Mouse (Mus musculus) small intestine, adult 2 months (tissue): Measurements from ENCODE around the gene Ubxn1. TPM values are rescaled to one million over a fixed set of nuclear protein-coding genes. Genes with fewer than 3 reads are reported as not detected.

Experiments used
- H3K27ac ChIP-seq: fragments of 200-500 bp; 2 replicates; pipeline ENCODE4 v1.5.1; 2012; ENCODE audit warnings: low read depth, low read length, control low read depth, inconsistent platforms; ENCODE audit not compliant: insufficient read depth
- H3K27me3 ChIP-seq: fragments of 200-500 bp; 2 replicates; pipeline ENCODE4 v1.6.1; 2012; ENCODE audit warnings: mild to moderate bottlenecking, moderate library complexity, low read length, inconsistent platforms; ENCODE audit not compliant: control insufficient read depth, insufficient read depth
- H3K36me3 ChIP-seq: fragments of 200-500 bp; 2 replicates; pipeline ENCODE4 v1.6.1; 2012; ENCODE audit warnings: mild to moderate bottlenecking, low read length, control low read depth, inconsistent platforms; ENCODE audit not compliant: control insufficient read depth, insufficient read depth
- H3K4me1 ChIP-seq: fragments of 200-500 bp; 2 replicates; pipeline ENCODE4 v1.6.1; 2012; ENCODE audit warnings: low read length, inconsistent platforms, mixed read lengths; ENCODE audit not compliant: control insufficient read depth, insufficient read depth, insufficient read length
- H3K4me3 ChIP-seq: fragments of 200-500 bp; 2 replicates; pipeline ENCODE4 v1.5.1; 2012; ENCODE audit warnings: low read depth, mild to moderate bottlenecking, control low read depth, inconsistent platforms, low read length, moderate library complexity
- CTCF ChIP-seq: fragments of 200-500 bp; IDR thresholded peaks from 2 replicates; pipeline ENCODE4 v1.5.1; 2012; ENCODE audit warnings: low read depth, mild to moderate bottlenecking, control low read depth, inconsistent platforms, low read length, moderate library complexity, mixed read lengths; ENCODE audit not compliant: insufficient replicate concordance, insufficient read length; ENCODE audit errors: extremely low read depth
- POLR2A ChIP-seq: fragments of 200-500 bp; IDR thresholded peaks from 2 replicates; pipeline ENCODE4 v1.6.1; 2012; ENCODE audit warnings: low read depth, mild to moderate bottlenecking, control low read depth, inconsistent platforms, low read length, moderate library complexity
- WGBS: fragments of 180-500 bp; shearing (Covaris S2); methylation state at CpG from one replicate; pipeline ENCODE4 v1.1.7; 2018; 5-methylcytosine and 5-hydroxymethylcytosine counted together
- polyA plus RNA-seq: library from polyadenylated mRNA; depleted of rRNA; stranded (reverse); fragments of >200 nt; gene quantifications from 2 replicates; pipeline ENCODE4 v1.2.3, GENCODE M21; 2012

Gene Ubxn1
- polyA plus RNA-seq, 1 experiment: 95.9 TPM

DNA sequence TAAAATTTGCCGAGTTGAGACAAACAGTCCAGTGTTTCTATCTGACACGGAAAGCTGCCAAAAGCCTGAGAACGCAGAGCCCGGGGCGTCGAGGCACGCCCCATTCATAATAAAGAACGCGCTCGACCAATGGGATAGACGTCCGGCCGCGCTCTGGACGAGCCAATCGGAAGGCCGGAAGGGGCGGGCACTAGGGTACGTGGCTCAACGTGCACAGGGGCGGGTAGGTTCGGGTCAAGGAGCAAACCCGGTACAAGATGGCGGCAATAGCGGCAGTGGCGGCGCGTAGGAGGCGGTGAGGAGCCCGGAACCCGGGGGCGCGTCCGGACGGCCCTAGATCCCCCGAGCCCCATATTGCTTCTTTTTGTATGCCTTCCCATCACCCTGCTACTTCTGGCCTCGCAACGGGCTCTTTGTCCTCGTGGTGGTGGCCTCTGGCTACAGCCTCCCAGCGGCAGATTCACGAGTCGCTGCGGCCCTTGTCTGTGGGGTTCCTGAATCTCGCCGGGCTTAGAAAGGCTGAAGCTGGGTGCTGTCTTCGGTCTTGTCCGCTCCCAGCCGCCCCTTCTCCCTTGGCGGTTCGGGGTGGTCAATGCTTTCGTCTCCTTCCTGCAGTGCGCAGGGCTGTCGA lies 26.7 kb downstream of the Ubxn1 start, which contains the start of gene Ganab:
TSS of gene Ganab (plus strand) at position 207 of the 631 bp plus-strand sequence.
- Histone ChIP-seq H3K4me1 (peaks cover 8% of the 10 kb centered on the region), H3K4me3 (peak within 1 kb of the TSS; percentile 71), H3K27me3 (no peaks in the 10 kb centered on the region), H3K36me3 (peaks cover 17% of the 10 kb centered on the region), H3K27ac (peak within 1 kb of the TSS; percentile 84)
- TF ChIP-seq CTCF (no peak; the same call in 1 of the 2 replicates), POLR2A (peak; percentile 70; the same call in 1 of the 2 replicates)
- 1% methylated on average over 53 of the region's 53 CpGs for WGBS

DNA sequence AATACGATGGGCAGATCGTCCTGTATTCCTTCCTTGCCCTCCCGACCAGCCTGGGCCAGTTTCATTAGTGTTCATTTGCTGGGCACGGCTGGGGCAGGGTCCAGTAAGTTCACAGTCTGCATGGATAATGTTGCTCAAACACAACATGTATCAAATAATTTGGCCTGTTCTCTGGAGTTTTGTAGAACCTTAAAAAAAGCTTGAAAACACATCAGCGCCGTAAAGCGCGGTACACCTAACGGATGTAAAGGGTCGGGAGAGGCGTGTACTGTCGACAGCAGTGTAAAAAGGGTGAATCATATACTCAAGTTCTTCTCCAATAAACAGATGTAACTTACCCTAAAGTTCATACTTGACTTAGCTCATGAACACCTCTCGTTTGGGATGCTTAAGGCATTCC lies 27.3 kb downstream of the Ubxn1 start:
- Histone ChIP-seq H3K27me3 (no peaks in the 10 kb centered on the region), H3K4me1 (peaks cover 8% of the 10 kb centered on the region), H3K27ac (peak overlapping the region; percentile 44), H3K36me3 (peaks cover 21% of the 10 kb centered on the region), H3K4me3 (peak overlapping the region; percentile 71)
- WGBS: 1% methylated on average over 13 of the region's 13 CpGs
- no peak for TF ChIP-seq CTCF
- TF ChIP-seq POLR2A: no peak

DNA sequence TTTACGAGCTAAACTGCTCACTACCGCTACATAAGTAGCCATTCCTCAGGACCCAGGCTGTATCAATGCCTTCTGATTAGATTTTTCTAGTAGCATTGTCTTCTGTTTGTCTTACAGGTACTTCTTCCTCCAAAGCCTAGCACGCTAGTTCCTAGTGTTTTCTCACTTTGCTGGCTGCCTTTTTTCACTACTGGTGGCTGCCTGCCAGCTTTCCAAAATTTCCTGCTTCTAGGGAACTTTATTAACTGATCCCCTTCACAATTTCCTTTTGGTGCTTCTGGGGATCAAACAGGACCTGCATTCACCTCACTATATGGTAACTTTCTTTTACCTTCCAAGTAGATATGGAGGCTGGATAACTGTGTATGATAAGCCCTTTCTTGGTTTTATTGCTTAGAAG lies 27.8 kb downstream of the Ubxn1 start:
- H3K27ac ChIP-seq: no peak overlapping the region
- 15% methylated on average over 3 of the region's 3 CpGs for WGBS
- H3K36me3 ChIP-seq: peaks cover 24% of the 10 kb centered on the region
- H3K4me1 ChIP-seq: peaks cover 8% of the 10 kb centered on the region
- no peaks in the 10 kb centered on the region for H3K27me3 ChIP-seq
- no peak overlapping the region for H3K4me3 ChIP-seq
- TF ChIP-seq POLR2A (no peak), CTCF (no peak)

DNA sequence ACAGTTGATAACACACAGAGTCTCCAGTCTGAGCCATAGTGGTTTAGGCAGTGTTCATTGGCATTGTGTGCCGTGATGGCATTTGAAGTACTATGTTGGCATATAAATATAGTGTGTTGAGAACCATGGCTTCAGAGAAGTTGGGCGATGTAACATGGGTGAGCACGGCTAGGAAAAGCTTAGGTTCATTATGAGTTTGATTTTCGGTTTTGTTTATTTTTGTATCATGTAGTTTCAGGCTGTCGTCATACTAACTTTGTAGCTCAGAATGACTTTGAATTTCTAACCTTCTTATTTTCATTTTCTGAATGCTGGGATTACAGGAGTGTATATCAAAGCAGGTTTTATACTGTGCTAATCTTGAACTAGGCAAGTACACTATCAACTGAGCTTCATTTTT lies 32.1 kb downstream of the Ubxn1 start:
- no peaks in the 10 kb centered on the region for H3K4me1 ChIP-seq
- TF ChIP-seq CTCF (no peak), POLR2A (no peak)
- H3K36me3 ChIP-seq: peaks cover 52% of the 10 kb centered on the region
- no peak overlapping the region for H3K4me3 ChIP-seq
- no peaks in the 10 kb centered on the region for H3K27me3 ChIP-seq
- no peak overlapping the region for H3K27ac ChIP-seq
- 90% methylated on average over 5 of the region's 5 CpGs for WGBS

DNA sequence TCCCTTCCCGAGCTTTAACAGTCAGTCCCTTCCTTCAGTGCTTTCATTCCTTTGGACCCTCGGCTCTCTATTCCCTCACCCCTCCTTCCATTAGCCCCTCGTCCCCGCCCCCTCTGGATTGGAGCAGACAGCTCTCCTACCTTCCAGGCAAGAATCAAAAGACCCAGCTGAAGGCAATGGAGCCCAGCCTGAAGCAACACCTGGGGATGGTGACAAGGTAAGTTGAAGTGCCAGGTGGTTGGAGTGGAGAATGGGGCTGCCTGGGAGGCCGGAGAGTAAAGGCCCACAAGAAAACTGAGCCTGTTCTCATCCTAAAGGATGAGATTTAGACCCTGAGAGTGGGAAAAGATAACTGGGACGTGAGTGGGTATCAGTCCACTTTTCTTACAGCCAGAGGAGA lies 37.2 kb downstream of the Ubxn1 start:
- WGBS: 97% methylated on average over 6 of the region's 6 CpGs
- Histone ChIP-seq H3K4me1 (no peaks in the 10 kb centered on the region), H3K4me3 (no peak overlapping the region), H3K27ac (no peak overlapping the region), H3K36me3 (peaks cover 86% of the 10 kb centered on the region), H3K27me3 (no peaks in the 10 kb centered on the region)
- no peak for TF ChIP-seq POLR2A
- no peak for TF ChIP-seq CTCF

DNA sequence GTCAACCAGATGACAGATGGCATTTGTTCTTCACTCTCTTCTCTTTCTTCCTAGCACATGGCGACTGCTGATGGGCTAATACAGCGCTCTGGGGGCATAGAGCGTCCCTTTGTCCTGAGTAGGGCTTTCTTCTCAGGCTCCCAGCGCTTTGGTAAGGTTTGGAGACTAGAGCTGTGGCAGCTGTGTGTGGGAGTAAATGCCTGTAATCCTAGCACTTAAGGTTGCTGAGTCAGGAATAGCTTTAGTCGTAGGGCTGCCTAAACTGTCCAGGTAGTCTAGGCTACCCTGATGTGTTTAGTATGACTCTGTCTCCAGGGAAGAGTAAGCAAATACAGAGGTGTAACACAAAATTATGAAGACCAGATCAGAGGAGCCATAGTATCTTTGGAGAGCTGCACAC lies 40.5 kb downstream of the Ubxn1 start:
- Histone ChIP-seq H3K4me3 (no peak overlapping the region), H3K27ac (no peak overlapping the region), H3K36me3 (peaks cover 92% of the 10 kb centered on the region), H3K27me3 (no peaks in the 10 kb centered on the region), H3K4me1 (no peaks in the 10 kb centered on the region)
- WGBS: 97% methylated on average over 5 of the region's 5 CpGs
- TF ChIP-seq CTCF (no peak), POLR2A (no peak)

DNA sequence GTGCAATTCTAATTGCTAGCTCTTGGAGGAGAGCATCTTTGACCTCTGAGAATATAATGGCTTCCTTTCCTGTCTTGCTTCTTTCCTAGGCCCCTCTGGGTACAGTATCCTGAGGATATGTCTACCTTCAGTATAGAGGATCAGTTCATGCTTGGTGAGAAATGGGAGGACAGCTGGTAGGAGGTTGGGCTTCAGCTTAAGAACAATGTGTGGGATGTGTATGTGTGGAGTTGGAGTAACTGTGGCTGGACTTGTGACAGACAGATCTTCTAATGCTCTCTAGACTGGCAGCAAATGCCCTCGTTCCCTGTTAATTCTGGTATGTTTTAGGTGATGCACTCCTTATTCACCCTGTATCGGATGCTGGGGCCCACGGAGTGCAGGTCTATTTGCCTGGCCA lies 42.9 kb downstream of the Ubxn1 start:
- no peak overlapping the region for H3K27ac ChIP-seq
- H3K27me3 ChIP-seq: no peaks in the 10 kb centered on the region
- TF ChIP-seq POLR2A (no peak), CTCF (no peak)
- peaks cover 71% of the 10 kb centered on the region for H3K36me3 ChIP-seq
- no peak overlapping the region for H3K4me3 ChIP-seq
- WGBS: 95% methylated on average over 3 of the region's 3 CpGs
- no peaks in the 10 kb centered on the region for H3K4me1 ChIP-seq
